Mouse (Mus musculus): ENCODE measurements around the gene Vmn1r116. TPM values are rescaled to one million over a fixed set of nuclear protein-coding genes. Genes with fewer than 3 reads are reported as not detected.
"Not testable (repeated sequence)": the region's sequence is repeated elsewhere in the genome, so short reads cannot be mapped to it uniquely, and the experiment has no call there.

The Vmn1r116 gene
- not detected for polyA plus RNA-seq (2017; shearing (Covaris generic))

DNA sequence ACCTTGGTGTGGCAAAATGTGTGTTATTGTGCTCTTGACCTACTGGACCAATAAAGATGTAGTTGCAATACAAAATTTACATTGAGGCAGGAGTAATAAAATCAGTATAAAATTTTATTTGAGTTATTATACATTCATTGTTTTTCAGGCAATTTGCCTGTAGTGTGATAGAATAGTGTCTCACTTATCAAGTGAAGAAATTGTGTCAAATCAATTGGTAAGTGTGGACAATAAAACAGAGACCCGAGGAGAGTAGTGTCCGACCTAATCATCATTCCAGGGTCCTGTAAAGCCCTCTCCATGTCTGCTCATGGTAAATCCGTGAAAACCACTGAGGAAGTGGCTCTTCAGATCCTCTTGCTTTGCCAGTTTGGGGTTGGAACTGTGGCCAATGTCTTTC is at the start of gene Vmn1r116:
Gene Vmn1r116 (plus strand): TSS at position 301 of the 400 bp plus-strand sequence.
- not testable (repeated sequence) for ATAC-seq

DNA sequence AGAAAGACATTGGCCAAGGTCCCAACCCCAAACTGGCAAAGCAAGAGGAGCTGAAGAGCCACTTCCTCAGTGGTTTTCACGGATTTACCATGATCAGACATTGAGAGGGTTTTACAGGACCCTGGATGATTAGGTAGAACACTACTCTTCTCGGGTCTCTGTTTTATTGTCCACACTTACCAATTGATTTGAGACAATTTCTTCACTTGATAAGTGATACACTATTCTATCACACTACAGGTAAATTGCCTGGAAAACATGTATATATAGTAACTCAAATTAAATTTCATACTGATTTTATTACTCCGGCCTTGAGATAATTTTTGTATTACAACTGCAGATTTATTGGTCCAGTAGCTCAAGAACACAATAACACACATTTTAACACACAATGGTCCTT is 27.2 kb upstream of the Vmn1r116 start, which contains the start of gene Vmn1r115:
Gene Vmn1r115 (minus strand): TSS at position 101 of the 400 bp plus-strand sequence.
- not testable (repeated sequence) for ATAC-seq

GRCm38 (mm10) chr7:20884021-20884420 is 12.0 kb downstream of the Vmn1r116 start, which contains the start of gene Vmn1r117:
Vmn1r117 (minus strand) TSS chr7:20884121.
- not testable (repeated sequence) for ATAC-seq

DNA sequence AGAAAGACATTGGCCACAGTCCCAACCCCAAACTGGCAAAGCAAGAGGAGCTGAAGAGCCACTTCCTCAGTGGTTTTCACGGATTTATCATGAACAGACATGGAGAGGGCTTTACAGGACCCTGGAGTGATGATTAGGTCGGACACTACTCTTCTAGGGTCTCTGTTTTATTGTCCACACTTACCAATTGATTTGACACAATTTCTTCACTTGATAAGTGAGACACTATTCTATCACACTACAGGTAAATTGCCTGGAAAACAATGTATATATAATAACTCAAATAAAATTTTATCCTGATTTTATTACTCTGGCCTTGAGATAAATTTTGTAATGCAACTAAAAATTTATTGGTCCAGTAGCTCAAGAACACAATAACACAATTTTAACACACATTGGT is 40.2 kb downstream of the Vmn1r116 start, which contains the start of gene Vmn1r118:
Gene Vmn1r118 (minus strand): TSS at position 101 of the 400 bp plus-strand sequence.
- ATAC-seq = not testable (repeated sequence)

Other genes with a start within 250 kb of the Vmn1r116 start
- gene Vmn1r107, start 203.3 kb upstream of the Vmn1r116 start, polyA plus RNA-seq (2017; shearing (Covaris generic)) = not detected
- gene Vmn1r111, start 169.0 kb upstream of the Vmn1r116 start, polyA plus RNA-seq (2017; shearing (Covaris generic)) = not detected
- gene Gm10668, start 141.6 kb upstream of the Vmn1r116 start, polyA plus RNA-seq (2017; shearing (Covaris generic)) = not detected
- not detected for gene Vmn1r112, start 101.1 kb upstream of the Vmn1r116 start, polyA plus RNA-seq (2017; shearing (Covaris generic))
- gene Vmn1r113, start 85.0 kb upstream of the Vmn1r116 start, polyA plus RNA-seq (2017; shearing (Covaris generic)) = not detected
- not detected for gene Vmn1r114, start 60.1 kb upstream of the Vmn1r116 start, polyA plus RNA-seq (2017; shearing (Covaris generic))
- not detected for gene Vmn1r115, start 27.3 kb upstream of the Vmn1r116 start, polyA plus RNA-seq (2017; shearing (Covaris generic))
- gene Vmn1r117, start 11.9 kb downstream of the Vmn1r116 start, polyA plus RNA-seq (2017; shearing (Covaris generic)) = not detected
- not detected for gene Vmn1r118, start 40.1 kb downstream of the Vmn1r116 start, polyA plus RNA-seq (2017; shearing (Covaris generic))
- gene Vmn1r119, start 140.2 kb downstream of the Vmn1r116 start, polyA plus RNA-seq (2017; shearing (Covaris generic)) = not detected
- gene Vmn1r120, start 181.5 kb downstream of the Vmn1r116 start, polyA plus RNA-seq (2017; shearing (Covaris generic)) = not detected
- not detected for gene Vmn1r121, start 226.3 kb downstream of the Vmn1r116 start, polyA plus RNA-seq (2017; shearing (Covaris generic))

Data from inflammation-experienced regulatory T-cells, adult 6 months (primary cell).